Mouse (Mus musculus) thymus, adult 2 months (tissue): ENCODE measurements around the gene Vmn1r65.

Experiments used
- CTCF ChIP-seq: fragments of 200-500 bp; IDR thresholded peaks from 2 replicates; pipeline ENCODE4 v1.5.1; 2012; ENCODE audit warnings: mild to moderate bottlenecking, control low read depth, low read length, moderate library complexity, borderline replicate concordance; ENCODE audit not compliant: control insufficient read depth, poor library complexity, insufficient read depth; ENCODE audit errors: extremely low read depth
- POLR2A ChIP-seq: fragments of 200-500 bp; IDR thresholded peaks from 2 replicates; pipeline ENCODE4 v1.6.1; 2012; ENCODE audit warnings: mild to moderate bottlenecking, low read length, control low read depth, moderate library complexity; ENCODE audit not compliant: control insufficient read depth, poor library complexity, insufficient read depth; ENCODE audit errors: extremely low read depth

GRCm38 (mm10) chr7:6010910-6011309, at the start of gene Vmn1r65:
- no peak for TF ChIP-seq POLR2A
- TF ChIP-seq CTCF = no peak
